11 mouse cellular contexts compared by ENCODE assay signal in the genomic region with DNA sequence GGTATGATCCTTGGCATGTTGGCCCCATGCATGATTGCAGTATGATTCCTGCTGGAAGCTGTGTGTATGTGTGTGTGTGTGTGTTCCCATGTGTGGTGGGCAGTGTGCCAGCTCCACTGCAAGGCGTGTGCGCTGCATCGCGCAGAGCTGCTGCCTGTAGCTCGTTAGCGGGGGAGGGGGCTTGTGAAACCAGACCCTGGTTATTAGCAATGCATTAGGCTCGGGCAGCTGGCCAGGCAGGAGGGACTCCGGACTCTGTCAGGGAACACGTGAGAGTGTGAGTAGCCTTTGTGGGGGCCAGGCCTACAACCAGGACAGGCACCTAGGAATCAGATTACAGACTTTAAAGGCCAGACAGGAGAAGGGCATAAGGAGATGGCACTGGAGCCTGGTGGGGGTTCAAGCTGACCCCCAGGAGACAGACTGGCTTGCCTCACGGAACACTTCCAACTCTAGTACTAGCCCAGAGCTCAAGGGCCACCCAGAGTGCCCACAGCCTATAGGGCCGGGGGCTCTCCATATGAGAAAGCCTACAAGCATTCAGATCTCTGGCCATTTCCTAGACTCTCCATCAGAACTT. TPM values are rescaled to one million over a fixed set of nuclear protein-coding genes. Genes with fewer than 3 reads are reported as not detected.
A peak's percentile ranks its signal among the peaks of the same experiment; 100 is the strongest.
DNase-seq lines count a peak whose midpoint lies in the region; ATAC-seq and TF ChIP-seq lines count a peak whose summit lies in the region.
"Had no signal": no experiment of that assay in that cellular context is flagged by ENCODE, and none has a peak within 500 bp of the region (broad histone marks: within the 10 kb centered on the region; RNA-seq: fewer than 3 reads in every experiment).

No protein-coding gene starts in this region.

- WGBS in lung, embryonic 16.5 days: 31% methylated on average over 11 of the region's 11 CpGs
- 19% methylated on average over 11 of the region's 11 CpGs for WGBS in forebrain, postnatal 0 days
- 4% methylated on average over 11 of the region's 11 CpGs for whole genome bisulfite sequencing in limb, embryonic 12.5 days

- no peak overlapping the region for H3K9ac ChIP-seq in lung, embryonic 16.5 days (ENCODE audit: low read length)
- H3K9ac ChIP-seq in forebrain, postnatal 0 days: no peak overlapping the region
- H3K9ac ChIP-seq in limb, embryonic 12.5 days (replicated peaks): no peak overlapping the region
- H3K9ac ChIP-seq: stomach, embryonic 15.5 days had no signal

- TF ChIP-seq CTCF in forebrain, postnatal 0 days (IDR thresholded peaks at IDR 0.05; ENCODE audit: low read depth): no peak

- peak; percentile 19; the same call in 1 of the 2 replicates for ATAC-seq in lung, embryonic 16.5 days (ENCODE audit: low read depth)
- peak; percentile 21; the same call in 1 of the 2 replicates for ATAC-seq in forebrain, postnatal 0 days
- peak; percentile 32 for ATAC-seq in limb, embryonic 12.5 days (ENCODE audit: insufficient number of reproducible peaks, insufficient read depth, low FRiP score, low TSS enrichment, low read depth)
- no peak for ATAC-seq in inflammation-experienced regulatory T-cells, adult 6 months

- H3K4me1 ChIP-seq in lung, embryonic 16.5 days (replicated peaks; ENCODE audit: control insufficient read depth, insufficient read depth, low read length): peaks cover 11% of the 10 kb centered on the region
- no peaks in the 10 kb centered on the region for H3K4me1 ChIP-seq in forebrain, postnatal 0 days (ENCODE audit: insufficient read depth)
- H3K4me1 ChIP-seq in limb, embryonic 12.5 days (replicated peaks): peaks cover 86% of the 10 kb centered on the region

- H3K27me3 ChIP-seq in lung, embryonic 16.5 days (ENCODE audit: control insufficient read depth, insufficient read depth, low read depth, low read length): no peaks in the 10 kb centered on the region
- H3K27me3 ChIP-seq in forebrain, postnatal 0 days (ENCODE audit: insufficient read depth, low read length): no peaks in the 10 kb centered on the region
- peaks cover 94% of the 10 kb centered on the region for H3K27me3 ChIP-seq in limb, embryonic 12.5 days
- H3K27me3 ChIP-seq: stomach, embryonic 15.5 days had no signal

- no peak overlapping the region for H3K27ac ChIP-seq in lung, embryonic 16.5 days (ENCODE audit: low read length)
- H3K27ac ChIP-seq in forebrain, postnatal 0 days (ENCODE audit: low read depth, low read length): no peak overlapping the region
- H3K27ac ChIP-seq in limb, embryonic 12.5 days: peak overlapping the region; percentile 87
- H3K27ac ChIP-seq: stomach, embryonic 15.5 days had no signal

- DNase-seq in lung, postnatal 14 days: no peak
- DNase-seq in forebrain, postnatal 0 days: peak; percentile 62
- DNase-seq in retina, postnatal 1 day: peak; percentile 85
- no peak for DNase-seq in T-cell, adult 2 months (ENCODE audit: low spot score)
- no peak for DNase-seq in spleen, adult 12 weeks (ENCODE audit: low spot score)

- no peaks in the 10 kb centered on the region for H3K9me3 ChIP-seq in lung, embryonic 16.5 days (ENCODE audit: control insufficient read depth, low read length)
- no peaks in the 10 kb centered on the region for H3K9me3 ChIP-seq in forebrain, postnatal 0 days (ENCODE audit: low read length)
- H3K9me3 ChIP-seq in limb, embryonic 12.5 days: no peaks in the 10 kb centered on the region
- H3K9me3 ChIP-seq: megakaryocyte, embryonic 14.5 days; stomach, embryonic 15.5 days had no signal

- H3K4me2 ChIP-seq in lung, embryonic 16.5 days (ENCODE audit: low read depth, low read length): no peak overlapping the region
- no peak overlapping the region for H3K4me2 ChIP-seq in forebrain, postnatal 0 days (ENCODE audit: low read depth)
- peak overlapping the region; percentile 27 for H3K4me2 ChIP-seq in limb, embryonic 12.5 days
- H3K4me2 ChIP-seq: stomach, embryonic 15.5 days had no signal

- H3K36me3 ChIP-seq in lung, embryonic 16.5 days (ENCODE audit: control insufficient read depth, insufficient read depth, low read length): no peaks in the 10 kb centered on the region; the same call in 1 of the 2 replicates
- H3K36me3 ChIP-seq in forebrain, postnatal 0 days (ENCODE audit: insufficient read depth): peaks cover 6% of the 10 kb centered on the region; the same call in 1 of the 2 replicates
- H3K36me3 ChIP-seq in limb, embryonic 12.5 days: no peaks in the 10 kb centered on the region
- H3K36me3 ChIP-seq: stomach, embryonic 15.5 days had no signal

- no peak overlapping the region for H3K4me3 ChIP-seq in lung, embryonic 16.5 days (ENCODE audit: low read length)
- no peak overlapping the region for H3K4me3 ChIP-seq in forebrain, postnatal 0 days (ENCODE audit: low read depth, low read length)
- H3K4me3 ChIP-seq in limb, embryonic 12.5 days (replicated peaks): no peak overlapping the region
- H3K4me3 ChIP-seq: megakaryocyte, embryonic 14.5 days; stomach, embryonic 15.5 days had no signal

RNA-seq across cellular contexts. Expression of a gene that starts 20.8 kb away (rescaled TPM):
- polyA plus RNA-seq in lung, embryonic 16.5 days (2015; fragmentation: Nextera tagmentation; extraction: Ambion mirVana): 7.8 and 8.1 TPM in 2 replicates
- total RNA-seq in forebrain, postnatal 0 days (2014; rRNA removed): 106 and 130 TPM in 2 replicates
- polyA plus RNA-seq in forebrain, postnatal 0 days (2015; fragmentation: Nextera tagmentation; extraction: Ambion mirVana): 117 and 122 TPM in 2 replicates
- 21.9 and 22.2 TPM in 2 replicates for polyA plus RNA-seq in limb, embryonic 12.5 days (2016; fragmentation: Nextera tagmentation; extraction: Ambion mirVana)
- polyA plus RNA-seq in inflammation-experienced regulatory T-cells, adult 6 months (2017; shearing (Covaris generic)): not detected

RNA-seq across cellular contexts. Expression of a gene that starts 35.9 kb away (rescaled TPM):
- polyA plus RNA-seq in lung, embryonic 16.5 days (2015; fragmentation: Nextera tagmentation; extraction: Ambion mirVana): 6.9 and 8.4 TPM in 2 replicates
- total RNA-seq in forebrain, postnatal 0 days (2014; rRNA removed): 24.7 and 25.9 TPM in 2 replicates
- polyA plus RNA-seq in forebrain, postnatal 0 days (2015; fragmentation: Nextera tagmentation; extraction: Ambion mirVana): 13.6 and 14.2 TPM in 2 replicates
- polyA plus RNA-seq in limb, embryonic 12.5 days (2016; fragmentation: Nextera tagmentation; extraction: Ambion mirVana): 4.7 and 5.5 TPM in 2 replicates
- not detected for polyA plus RNA-seq in inflammation-experienced regulatory T-cells, adult 6 months (2017; shearing (Covaris generic))
- total RNA-seq: MEL had no signal

RNA-seq across cellular contexts. Expression of a gene that starts 38.8 kb away (rescaled TPM):
- polyA plus RNA-seq in lung, embryonic 16.5 days (2015; fragmentation: Nextera tagmentation; extraction: Ambion mirVana): 111 and 120 TPM in 2 replicates
- total RNA-seq in forebrain, postnatal 0 days (2014; rRNA removed): 16.8 and 17.2 TPM in 2 replicates
- 29.1 and 31.2 TPM in 2 replicates for polyA plus RNA-seq in forebrain, postnatal 0 days (2015; fragmentation: Nextera tagmentation; extraction: Ambion mirVana)
- polyA plus RNA-seq in limb, embryonic 12.5 days (2016; fragmentation: Nextera tagmentation; extraction: Ambion mirVana): 296 and 302 TPM in 2 replicates
- 10 to 100 TPM in 1 of 3 experiments, 1 to 10 TPM in 2; 4.0 to 13.8 (median 7.7) TPM for polyA plus RNA-seq in inflammation-experienced regulatory T-cells, adult 6 months (2017; shearing (Covaris generic))

RNA-seq across cellular contexts. Expression of a gene that starts 52.4 kb away (rescaled TPM):
- polyA plus RNA-seq in lung, embryonic 16.5 days (2015; fragmentation: Nextera tagmentation; extraction: Ambion mirVana): 80.5 and 85.0 TPM in 2 replicates
- total RNA-seq in forebrain, postnatal 0 days (2014; rRNA removed): 36.3 and 44.4 TPM in 2 replicates
- 43.0 and 52.0 TPM in 2 replicates for polyA plus RNA-seq in forebrain, postnatal 0 days (2015; fragmentation: Nextera tagmentation; extraction: Ambion mirVana)
- 82.9 and 84.6 TPM in 2 replicates for polyA plus RNA-seq in limb, embryonic 12.5 days (2016; fragmentation: Nextera tagmentation; extraction: Ambion mirVana)
- 10 to 100 TPM; 51.3 to 65.6 (median 54.5) TPM for polyA plus RNA-seq in inflammation-experienced regulatory T-cells, adult 6 months (2017; shearing (Covaris generic))

Comparison
In these comparisons a context has a peak if more than half of its experiments do, and no peak if none do; other contexts are left out.
1. DNase-seq: peak in forebrain, postnatal 0 days (single experiment) and retina, postnatal 1 day (single experiment); none in lung, postnatal 14 days (single experiment), T-cell, adult 2 months (single experiment) and spleen, adult 12 weeks (single experiment).